Mouse (Mus musculus) cerebellum, adult 2 months (tissue): ENCODE measurements around the gene Cidec.
A peak's percentile ranks its signal among the peaks of the same experiment; 100 is the strongest.

Experiments used
- CTCF ChIP-seq: fragments of 200-500 bp; IDR thresholded peaks from 2 replicates; pipeline ENCODE4 v1.5.1; 2011; ENCODE audit warnings: low read depth, mild to moderate bottlenecking, control low read depth, low read length, moderate library complexity, borderline replicate concordance; ENCODE audit not compliant: insufficient read depth
- POLR2A ChIP-seq: fragments of 200-500 bp; IDR thresholded peaks from 2 replicates; pipeline ENCODE4 v1.6.1; 2011; ENCODE audit warnings: low read length, control low read depth, borderline replicate concordance; ENCODE audit not compliant: insufficient read depth

GRCm38 (mm10) chr6:113482477-113483099 lies 47.0 kb upstream of the Cidec start:
- peak; percentile 29; the same call in 1 of the 2 replicates for TF ChIP-seq CTCF
- no peak for TF ChIP-seq POLR2A
